Mouse (Mus musculus): ENCODE results near the gene Myh7.
"Not testable (repeated sequence)": the region's sequence is repeated elsewhere in the genome, so short reads cannot be mapped to it uniquely, and the experiment has no call there.

Myh7 gene

GRCm38 (mm10) chr14:54968344-54968743 is 26.1 kb downstream of the Myh7 start:
- no peak for DNase-seq (ENCODE audit: low read depth, low spot score)

- no peak for DNase-seq (ENCODE audit: low read depth, low spot score)
Observed at GRCm38 (mm10) chr14:54967874-54968273, 26.6 kb downstream of the Myh7 start.

GRCm38 (mm10) chr14:54966320-54966977 is 28.0 kb downstream of the Myh7 start, which contains the start of gene Myh6:
TSS of gene Myh6 (minus strand) at chr14:54966927.
- DNase-seq (ENCODE audit: low read depth, low spot score), result no peak

- no peak for DNase-seq (ENCODE audit: low read depth, low spot score)
Observed at GRCm38 (mm10) chr14:54965631-54966030, 28.8 kb downstream of the Myh7 start.

GRCm38 (mm10) chr14:54965044-54965443 is 29.4 kb downstream of the Myh7 start:
- no peak for DNase-seq (ENCODE audit: low read depth, low spot score)

- DNase-seq (ENCODE audit: low read depth, low spot score), result no peak
Observed at GRCm38 (mm10) chr14:54963727-54964126, 30.7 kb downstream of the Myh7 start.

- DNase-seq (ENCODE audit: low read depth, low spot score), result no peak
Observed at GRCm38 (mm10) chr14:54962714-54963113, 31.7 kb downstream of the Myh7 start.

GRCm38 (mm10) chr14:54961487-54961886 is 32.9 kb downstream of the Myh7 start:
- no peak for DNase-seq (ENCODE audit: low read depth, low spot score)

- no peak for DNase-seq (ENCODE audit: low read depth, low spot score)
Observed at GRCm38 (mm10) chr14:54960769-54961168, 33.7 kb downstream of the Myh7 start.

- not testable (repeated sequence) for DNase-seq (ENCODE audit: low read depth, low spot score)
Observed at GRCm38 (mm10) chr14:54959853-54960613, 34.4 kb downstream of the Myh7 start.

- DNase-seq (ENCODE audit: low read depth, low spot score), result no peak
Observed at GRCm38 (mm10) chr14:54959197-54959596, 35.2 kb downstream of the Myh7 start.

- no peak for DNase-seq (ENCODE audit: low read depth, low spot score)
Observed at GRCm38 (mm10) chr14:54958503-54958902, 35.9 kb downstream of the Myh7 start.

GRCm38 (mm10) chr14:54956533-54956932 is 37.9 kb downstream of the Myh7 start:
- DNase-seq (ENCODE audit: low read depth, low spot score), result no peak

GRCm38 (mm10) chr14:54955481-54955880 is 38.9 kb downstream of the Myh7 start:
- no peak for DNase-seq (ENCODE audit: low read depth, low spot score)

- no peak for DNase-seq (ENCODE audit: low read depth, low spot score)
Observed at GRCm38 (mm10) chr14:54954474-54954873, 40.0 kb downstream of the Myh7 start.

- no peak for DNase-seq (ENCODE audit: low read depth, low spot score)
Observed at GRCm38 (mm10) chr14:54953664-54954206, 40.7 kb downstream of the Myh7 start.

GRCm38 (mm10) chr14:54951587-54951986 is 42.8 kb downstream of the Myh7 start:
- DNase-seq (ENCODE audit: low read depth, low spot score), result no peak

- DNase-seq (ENCODE audit: low read depth, low spot score), result no peak
Observed at GRCm38 (mm10) chr14:54950493-54950892, 43.9 kb downstream of the Myh7 start.

GRCm38 (mm10) chr14:54948781-54949180 is 45.6 kb downstream of the Myh7 start:
- DNase-seq (ENCODE audit: low read depth, low spot score), result no peak

GRCm38 (mm10) chr14:54947008-54947407 is 47.4 kb downstream of the Myh7 start:
- DNase-seq (ENCODE audit: low read depth, low spot score), result not testable (repeated sequence)

GRCm38 (mm10) chr14:54945975-54946704 is 48.3 kb downstream of the Myh7 start:
- no peak for DNase-seq (ENCODE audit: low read depth, low spot score)

GRCm38 (mm10) chr14:54944939-54945338 is 49.5 kb downstream of the Myh7 start:
- no peak for DNase-seq (ENCODE audit: low read depth, low spot score)

Measured in brain, embryonic 18.5 days (tissue).